Mouse (Mus musculus) heart, postnatal 0 days (tissue): ENCODE results near the gene Gxylt2.

Experiments used
- CTCF ChIP-seq: IDR thresholded peaks from 2 replicates; pipeline ENCODE4 v1.5.1; 2016; ENCODE audit warnings: antibody characterized with exemption, control low read depth, low read depth
- EP300 ChIP-seq: IDR thresholded peaks from 2 replicates; pipeline ENCODE4 v1.6.1; 2016; ENCODE audit warnings: antibody characterized with exemption, low read depth

- TF ChIP-seq CTCF = no peak
- TF ChIP-seq EP300 = no peak
Observed at GRCm38 (mm10) chr6:100670370-100670841, 34.1 kb upstream of the Gxylt2 start.
